15 mouse cellular contexts compared by ENCODE assay signal in genomic region chr1:157525692-157526354, GRCm38 (mm10). TPM values are rescaled to one million over a fixed set of nuclear protein-coding genes. Genes with fewer than 3 reads are reported as not detected.
DNase-seq lines count a peak whose midpoint lies in the region; ATAC-seq and TF ChIP-seq lines count a peak whose summit lies in the region.
"Had no signal": no experiment of that assay in that cellular context is flagged by ENCODE, and none has a peak within 500 bp of the region (broad histone marks: within the 10 kb centered on the region; RNA-seq: fewer than 3 reads in every experiment).

No protein-coding gene starts in this region.

- no peak overlapping the region for H3K27ac ChIP-seq in midbrain, embryonic 11.5 days (ENCODE audit: low read depth, low read length)
- no peak overlapping the region for H3K27ac ChIP-seq in midbrain, embryonic 16.5 days (ENCODE audit: low read length)
- H3K27ac ChIP-seq in kidney, embryonic 16.5 days (ENCODE audit: low read length) = no peak overlapping the region
- H3K27ac ChIP-seq in liver, embryonic 12.5 days = peak overlapping the region; percentile 48; the same call in 1 of the 2 replicates
- H3K27ac ChIP-seq in stomach, postnatal 0 days (replicated peaks) = peak overlapping the region; percentile 77
- no peak overlapping the region for H3K27ac ChIP-seq in hindbrain, embryonic 14.5 days
- H3K27ac ChIP-seq: embryonic facial prominence, embryonic 13.5 days; limb, embryonic 12.5 days; neural tube, embryonic 15.5 days had no signal

- no peaks in the 10 kb centered on the region for H3K4me1 ChIP-seq in midbrain, embryonic 11.5 days (ENCODE audit: control insufficient read depth, insufficient read depth, low read length)
- H3K4me1 ChIP-seq in midbrain, embryonic 16.5 days (ENCODE audit: control insufficient read depth, insufficient read depth, low read length) = no peaks in the 10 kb centered on the region
- H3K4me1 ChIP-seq in kidney, embryonic 16.5 days (ENCODE audit: insufficient read depth, low read length) = no peaks in the 10 kb centered on the region
- H3K4me1 ChIP-seq in liver, embryonic 12.5 days = no peaks in the 10 kb centered on the region
- H3K4me1 ChIP-seq in stomach, postnatal 0 days (replicated peaks; ENCODE audit: control insufficient read depth, insufficient read depth) = no peaks in the 10 kb centered on the region
- H3K4me1 ChIP-seq in hindbrain, embryonic 14.5 days (replicated peaks; ENCODE audit: control insufficient read depth, insufficient read depth, low read length) = no peaks in the 10 kb centered on the region
- H3K4me1 ChIP-seq: heart, embryonic 12.5 days; limb, embryonic 12.5 days; megakaryocyte, embryonic 14.5 days; neural tube, embryonic 15.5 days had no signal

- H3K4me2 ChIP-seq in midbrain, embryonic 11.5 days = no peak overlapping the region
- H3K4me2 ChIP-seq in midbrain, embryonic 16.5 days (ENCODE audit: low read length) = no peak overlapping the region
- H3K4me2 ChIP-seq in kidney, embryonic 16.5 days (replicated peaks; ENCODE audit: low read depth, low read length) = no peak overlapping the region
- peak overlapping the region; percentile 21 for H3K4me2 ChIP-seq in liver, embryonic 12.5 days
- H3K4me2 ChIP-seq in stomach, postnatal 0 days (replicated peaks; ENCODE audit: low read depth) = peak overlapping the region; percentile 42
- no peak overlapping the region for H3K4me2 ChIP-seq in hindbrain, embryonic 14.5 days (replicated peaks)
- H3K4me2 ChIP-seq: embryonic facial prominence, embryonic 13.5 days; heart, embryonic 12.5 days; limb, embryonic 12.5 days; neural tube, embryonic 15.5 days had no signal

- no peak overlapping the region for H3K9ac ChIP-seq in midbrain, embryonic 11.5 days (ENCODE audit: low read length)
- H3K9ac ChIP-seq in midbrain, embryonic 16.5 days (ENCODE audit: low read depth, low read length) = no peak overlapping the region
- H3K9ac ChIP-seq in kidney, embryonic 16.5 days (replicated peaks; ENCODE audit: low read length) = no peak overlapping the region
- no peak overlapping the region for H3K9ac ChIP-seq in liver, embryonic 12.5 days
- H3K9ac ChIP-seq in stomach, postnatal 0 days (ENCODE audit: low read length) = no peak overlapping the region
- no peak overlapping the region for H3K9ac ChIP-seq in hindbrain, embryonic 14.5 days
- H3K9ac ChIP-seq: embryonic facial prominence, embryonic 13.5 days; heart, embryonic 12.5 days; limb, embryonic 12.5 days; neural tube, embryonic 15.5 days had no signal

- 89% methylated on average over 16 of the region's 16 CpGs for WGBS in midbrain, embryonic 11.5 days
- WGBS in midbrain, embryonic 16.5 days = 91% methylated on average over 16 of the region's 16 CpGs
- 86% methylated on average over 16 of the region's 16 CpGs for WGBS in kidney, embryonic 16.5 days
- 72% methylated on average over 16 of the region's 16 CpGs for WGBS in liver, embryonic 12.5 days (ENCODE audit: insufficient replicate concordance)
- 62% methylated on average over 16 of the region's 16 CpGs for WGBS in stomach, postnatal 0 days
- 94% methylated on average over 16 of the region's 16 CpGs for WGBS in hindbrain, embryonic 14.5 days

- H3K4me3 ChIP-seq in midbrain, embryonic 11.5 days (ENCODE audit: low read depth, low read length) = no peak overlapping the region
- H3K4me3 ChIP-seq in midbrain, embryonic 16.5 days (ENCODE audit: low read depth, low read length) = no peak overlapping the region
- H3K4me3 ChIP-seq in kidney, embryonic 16.5 days (ENCODE audit: low read length) = no peak overlapping the region
- H3K4me3 ChIP-seq in liver, embryonic 12.5 days = 0 out of 2 replicates have a peak overlapping the region, but pooled peaks have one; percentile 5
- H3K4me3 ChIP-seq in stomach, postnatal 0 days (ENCODE audit: low read depth, low read length) = peak overlapping the region; percentile 27
- H3K4me3 ChIP-seq in hindbrain, embryonic 14.5 days (replicated peaks; ENCODE audit: low read length) = no peak overlapping the region
- H3K4me3 ChIP-seq: embryonic facial prominence, embryonic 13.5 days; heart, embryonic 12.5 days; limb, embryonic 12.5 days; megakaryocyte, embryonic 14.5 days; neural tube, embryonic 15.5 days had no signal

- no peak for TF ChIP-seq EP300 in stomach, postnatal 0 days (optimal IDR thresholded peaks at IDR 0.05)

- TF ChIP-seq CTCF in stomach, postnatal 0 days (IDR thresholded peaks at IDR 0.05; ENCODE audit: low read depth) = no peak

- no peak for ATAC-seq in midbrain, embryonic 11.5 days (ENCODE audit: low FRiP score)
- no peak for ATAC-seq in midbrain, embryonic 16.5 days
- ATAC-seq in kidney, embryonic 16.5 days (ENCODE audit: low FRiP score, low TSS enrichment) = peak; percentile 54; the same call in 1 of the 2 replicates
- peak; percentile 75 for ATAC-seq in liver, embryonic 12.5 days
- ATAC-seq in stomach, postnatal 0 days (ENCODE audit: low FRiP score, low TSS enrichment) = peak; percentile 97
- no peak for ATAC-seq in hindbrain, embryonic 14.5 days (ENCODE audit: low FRiP score)
- ATAC-seq: forebrain, embryonic 14.5 days had no signal

- H3K27me3 ChIP-seq in midbrain, embryonic 11.5 days (ENCODE audit: control insufficient read depth, insufficient read depth, low read length) = no peaks in the 10 kb centered on the region
- H3K27me3 ChIP-seq in midbrain, embryonic 16.5 days (ENCODE audit: control insufficient read depth, insufficient read depth, low read depth, low read length) = no peaks in the 10 kb centered on the region
- H3K27me3 ChIP-seq in kidney, embryonic 16.5 days (ENCODE audit: insufficient read depth, low read length) = no peaks in the 10 kb centered on the region
- H3K27me3 ChIP-seq in liver, embryonic 12.5 days (replicated peaks) = no peaks in the 10 kb centered on the region
- H3K27me3 ChIP-seq in stomach, postnatal 0 days (ENCODE audit: control insufficient read depth, insufficient read depth, low read length) = no peaks in the 10 kb centered on the region
- H3K27me3 ChIP-seq in hindbrain, embryonic 14.5 days (ENCODE audit: control insufficient read depth, insufficient read depth, low read length) = no peaks in the 10 kb centered on the region
- H3K27me3 ChIP-seq: embryonic facial prominence, embryonic 13.5 days; heart, embryonic 12.5 days; neural tube, embryonic 15.5 days had no signal

- peak; percentile 57 for DNase-seq in midbrain, embryonic 11.5 days (ENCODE audit: low spot score, missing footprints)
- DNase-seq in stomach, postnatal 0 days (ENCODE audit: low spot score) = peak; percentile 83
- no peak for DNase-seq in left cerebral cortex, postnatal 36 days (ENCODE audit: low spot score in 2 of 2)
- no peak for DNase-seq in hindbrain, embryonic 14.5 days (ENCODE audit: low spot score)
- DNase-seq in gastrocnemius, postnatal 14 days = no peak
- DNase-seq: gastrocnemius, postnatal 10 days had no signal

- H3K9me3 ChIP-seq in midbrain, embryonic 11.5 days (ENCODE audit: control insufficient read depth, low read length) = no peaks in the 10 kb centered on the region
- no peaks in the 10 kb centered on the region for H3K9me3 ChIP-seq in midbrain, embryonic 16.5 days (replicated peaks; ENCODE audit: control insufficient read depth, low read length, poor library complexity, severe bottlenecking)
- no peaks in the 10 kb centered on the region for H3K9me3 ChIP-seq in kidney, embryonic 16.5 days (ENCODE audit: low read length)
- H3K9me3 ChIP-seq in liver, embryonic 12.5 days (replicated peaks) = no peaks in the 10 kb centered on the region
- H3K9me3 ChIP-seq in stomach, postnatal 0 days (ENCODE audit: control insufficient read depth, low read length) = no peaks in the 10 kb centered on the region
- H3K9me3 ChIP-seq in hindbrain, embryonic 14.5 days (ENCODE audit: control insufficient read depth, low read length) = no peaks in the 10 kb centered on the region
- H3K9me3 ChIP-seq: embryonic facial prominence, embryonic 13.5 days; heart, embryonic 12.5 days; limb, embryonic 12.5 days; megakaryocyte, embryonic 14.5 days; neural tube, embryonic 15.5 days had no signal

- intact Hi-C loops in left cerebral cortex, postnatal 36 days (cut with DNase I) = loop anchor here (5.0 kb wide), 1 partner anchor 114 kb away; the partner anchor contains the start of gene Rasal2
- intact Hi-C loops in gastrocnemius, postnatal 14 days (cut with DNase I; ENCODE audit: low total_unique reads) = no loop called here

- no peaks in the 10 kb centered on the region for H3K36me3 ChIP-seq in midbrain, embryonic 11.5 days (ENCODE audit: control insufficient read depth, insufficient read depth, low read length)
- no peaks in the 10 kb centered on the region for H3K36me3 ChIP-seq in midbrain, embryonic 16.5 days (ENCODE audit: control insufficient read depth, insufficient read depth, low read length)
- H3K36me3 ChIP-seq in kidney, embryonic 16.5 days (ENCODE audit: insufficient read depth, low read length) = no peaks in the 10 kb centered on the region
- no peaks in the 10 kb centered on the region for H3K36me3 ChIP-seq in liver, embryonic 12.5 days
- no peaks in the 10 kb centered on the region for H3K36me3 ChIP-seq in stomach, postnatal 0 days (ENCODE audit: control insufficient read depth, insufficient read depth, low read length)
- no peaks in the 10 kb centered on the region for H3K36me3 ChIP-seq in hindbrain, embryonic 14.5 days (replicated peaks; ENCODE audit: control insufficient read depth, insufficient read depth)
- H3K36me3 ChIP-seq: embryonic facial prominence, embryonic 13.5 days; heart, embryonic 12.5 days; limb, embryonic 12.5 days; neural tube, embryonic 15.5 days had no signal

RNA-seq across cellular contexts. Expression of gene Sec16b, which starts 19.3 kb away (rescaled TPM):
- polyA plus RNA-seq in midbrain, embryonic 11.5 days (2014; fragmentation: Nextera tagmentation; extraction: Ambion mirVana) = 0.55 and 0.80 TPM in 2 replicates
- polyA plus RNA-seq in midbrain, embryonic 16.5 days (2015; fragmentation: Nextera tagmentation; extraction: Ambion mirVana) = 0.32 and 0.36 TPM in 2 replicates
- 2.3 TPM in 2 replicates for polyA plus RNA-seq in kidney, embryonic 16.5 days (2015; fragmentation: Nextera tagmentation; extraction: Ambion mirVana)
- polyA plus RNA-seq in liver, embryonic 12.5 days (2016; fragmentation: Nextera tagmentation; extraction: Ambion mirVana) = 3.9 and 4.1 TPM in 2 replicates
- polyA plus RNA-seq in stomach, postnatal 0 days (2015; fragmentation: Nextera tagmentation; extraction: Ambion mirVana) = 5.5 and 6.2 TPM in 2 replicates
- 1 to 10 TPM; 1.1 to 1.3 TPM for total RNA-seq in left cerebral cortex, postnatal 36 days (2021)
- 0.60 and 0.79 TPM in 2 replicates for polyA plus RNA-seq in hindbrain, embryonic 14.5 days (2014; fragmentation: Nextera tagmentation; extraction: Ambion mirVana)
- total RNA-seq in gastrocnemius, postnatal 14 days (2021) = 1 to 10 TPM; 2.3 to 2.4 TPM

Comparison
In these comparisons a context has a peak if more than half of its experiments do, and no peak if none do; other contexts are left out.
1. ATAC-seq: peak in kidney, embryonic 16.5 days (single experiment), liver, embryonic 12.5 days (single experiment) and stomach, postnatal 0 days (single experiment); none in midbrain, embryonic 11.5 days (single experiment), midbrain, embryonic 16.5 days (single experiment) and hindbrain, embryonic 14.5 days (single experiment).
2. DNase-seq: peak in midbrain, embryonic 11.5 days (single experiment) and stomach, postnatal 0 days (single experiment); none in left cerebral cortex, postnatal 36 days (0 of 2), hindbrain, embryonic 14.5 days (single experiment) and gastrocnemius, postnatal 14 days (single experiment).
3. H3K27ac ChIP-seq: peak in liver, embryonic 12.5 days (single experiment) and stomach, postnatal 0 days (single experiment); none in midbrain, embryonic 11.5 days (single experiment), midbrain, embryonic 16.5 days (single experiment), kidney, embryonic 16.5 days (single experiment) and hindbrain, embryonic 14.5 days (single experiment).
4. H3K4me2 ChIP-seq: peak in liver, embryonic 12.5 days (single experiment) and stomach, postnatal 0 days (single experiment); none in midbrain, embryonic 11.5 days (single experiment), midbrain, embryonic 16.5 days (single experiment), kidney, embryonic 16.5 days (single experiment) and hindbrain, embryonic 14.5 days (single experiment).
5. H3K4me3 ChIP-seq: peak in liver, embryonic 12.5 days (single experiment) and stomach, postnatal 0 days (single experiment); none in midbrain, embryonic 11.5 days (single experiment), midbrain, embryonic 16.5 days (single experiment), kidney, embryonic 16.5 days (single experiment) and hindbrain, embryonic 14.5 days (single experiment).